Mouse (Mus musculus): ENCODE results near the gene C1s2. TPM values are rescaled to one million over a fixed set of nuclear protein-coding genes. Genes with fewer than 3 reads are reported as not detected.
"Not testable (repeated sequence)": the region's sequence is repeated elsewhere in the genome, so short reads cannot be mapped to it uniquely, and the experiment has no call there.

Gene C1s2
- polyA plus RNA-seq, 1 experiment from 2014 or later, result not detected

GRCm38 (mm10) chr6:124630763-124631162 is 5.1 kb downstream of the C1s2 start:
- H3K27ac ChIP-seq, result no peak overlapping the region
- WGBS, result 78% methylated on average over 4 of the region's 4 CpGs

GRCm38 (mm10) chr6:124626184-124626583 is 9.7 kb downstream of the C1s2 start:
- not testable (repeated sequence) for H3K4me2 ChIP-seq

More at GRCm38 (mm10) chr6:124630763-124631162, 5.1 kb downstream of the C1s2 start:
- no peak overlapping the region for H3K9ac ChIP-seq
- no peaks in the 10 kb centered on the region for H3K4me1 ChIP-seq
- H3K9me3 ChIP-seq, result no peaks in the 10 kb centered on the region
- no peak overlapping the region for H3K4me3 ChIP-seq
- H3K4me2 ChIP-seq, result no peak overlapping the region
- no peaks in the 10 kb centered on the region for H3K36me3 ChIP-seq
- H3K27me3 ChIP-seq, result no peaks in the 10 kb centered on the region
- ATAC-seq (ENCODE audit: insufficient number of reproducible peaks, low FRiP score, low TSS enrichment, low read depth), result no peak

GRCm38 (mm10) chr6:124625612-124626011 is 10.3 kb downstream of the C1s2 start:
- no peak for ATAC-seq (ENCODE audit: insufficient number of reproducible peaks, low FRiP score, low TSS enrichment, low read depth)
- Histone ChIP-seq H3K27me3 (no peaks in the 10 kb centered on the region), H3K27ac (no peak overlapping the region), H3K9me3 (no peaks in the 10 kb centered on the region), H3K4me1 (no peaks in the 10 kb centered on the region), H3K4me2 (no peak overlapping the region), H3K36me3 (no peaks in the 10 kb centered on the region), H3K4me3 (no peak overlapping the region), H3K9ac (no peak overlapping the region)
- 81% methylated on average over 13 of the region's 13 CpGs for WGBS

More at GRCm38 (mm10) chr6:124626184-124626583, 9.7 kb downstream of the C1s2 start:
- not testable (repeated sequence) for H3K4me1 ChIP-seq; H3K4me3 ChIP-seq; H3K36me3 ChIP-seq; H3K27ac ChIP-seq; H3K9me3 ChIP-seq; ATAC-seq (ENCODE audit: insufficient number of reproducible peaks, low FRiP score, low TSS enrichment, low read depth); H3K9ac ChIP-seq; H3K27me3 ChIP-seq
- 42% methylated on average over 1 of the region's 1 CpGs for WGBS

- no peaks in the 10 kb centered on the region for H3K36me3 ChIP-seq
- no peak overlapping the region for H3K4me3 ChIP-seq
- H3K9me3 ChIP-seq, result 0 out of 2 replicates have a peak, but pooled peaks cover under 1% of the 10 kb centered on the region
- 86% methylated on average over 4 of the region's 4 CpGs for WGBS
- no peaks in the 10 kb centered on the region for H3K4me1 ChIP-seq
- no peak overlapping the region for H3K9ac ChIP-seq
- H3K4me2 ChIP-seq, result no peak overlapping the region
- no peak overlapping the region for H3K27ac ChIP-seq
- H3K27me3 ChIP-seq, result no peaks in the 10 kb centered on the region
- ATAC-seq (ENCODE audit: insufficient number of reproducible peaks, low FRiP score, low TSS enrichment, low read depth), result no peak
These were observed 33.9 kb downstream of the C1s2 start for GRCm38 (mm10) chr6:124602031-124602430.

- WGBS, result 78% methylated on average over 8 of the region's 8 CpGs
These were observed 42.8 kb downstream of the C1s2 start for GRCm38 (mm10) chr6:124593121-124593520.

GRCm38 (mm10) chr6:124592186-124592700 is 43.6 kb downstream of the C1s2 start:
- Histone ChIP-seq H3K9ac (no peak overlapping the region), H3K27ac (no peak overlapping the region), H3K4me1 (no peaks in the 10 kb centered on the region), H3K36me3 (no peaks in the 10 kb centered on the region), H3K9me3 (no peaks in the 10 kb centered on the region), H3K4me2 (no peak overlapping the region), H3K27me3 (no peaks in the 10 kb centered on the region), H3K4me3 (no peak overlapping the region)
- WGBS, result 77% methylated on average over 4 of the region's 4 CpGs
- no peak for ATAC-seq (ENCODE audit: insufficient number of reproducible peaks, low FRiP score, low TSS enrichment, low read depth)

More at GRCm38 (mm10) chr6:124593121-124593520, 42.8 kb downstream of the C1s2 start:
- no peak overlapping the region for H3K27ac ChIP-seq
- no peaks in the 10 kb centered on the region for H3K36me3 ChIP-seq
- no peak for ATAC-seq (ENCODE audit: insufficient number of reproducible peaks, low FRiP score, low TSS enrichment, low read depth)
- no peak overlapping the region for H3K4me2 ChIP-seq
- H3K27me3 ChIP-seq, result no peaks in the 10 kb centered on the region
- H3K9ac ChIP-seq, result no peak overlapping the region
- no peak overlapping the region for H3K4me3 ChIP-seq
- no peaks in the 10 kb centered on the region for H3K4me1 ChIP-seq
- no peaks in the 10 kb centered on the region for H3K9me3 ChIP-seq

GRCm38 (mm10) chr6:124588771-124589170 is 47.1 kb downstream of the C1s2 start:
- Histone ChIP-seq H3K36me3 (no peaks in the 10 kb centered on the region), H3K27ac (no peak overlapping the region), H3K4me1 (no peaks in the 10 kb centered on the region), H3K9ac (no peak overlapping the region), H3K27me3 (no peaks in the 10 kb centered on the region), H3K4me3 (no peak overlapping the region), H3K4me2 (no peak overlapping the region), H3K9me3 (no peaks in the 10 kb centered on the region)
- ATAC-seq (ENCODE audit: insufficient number of reproducible peaks, low FRiP score, low TSS enrichment, low read depth), result no peak

- Histone ChIP-seq H3K9ac (no peak overlapping the region), H3K9me3 (no peaks in the 10 kb centered on the region), H3K4me3 (no peak overlapping the region), H3K27me3 (no peaks in the 10 kb centered on the region), H3K27ac (no peak overlapping the region), H3K4me2 (no peak overlapping the region), H3K4me1 (no peaks in the 10 kb centered on the region), H3K36me3 (no peaks in the 10 kb centered on the region)
- ATAC-seq (ENCODE audit: insufficient number of reproducible peaks, low FRiP score, low TSS enrichment, low read depth), result no peak
- 74% methylated on average over 4 of the region's 4 CpGs for WGBS
These were observed 49.6 kb downstream of the C1s2 start for GRCm38 (mm10) chr6:124586266-124586665.

- no peak overlapping the region for H3K4me3 ChIP-seq
- ATAC-seq (ENCODE audit: insufficient number of reproducible peaks, low FRiP score, low TSS enrichment, low read depth), result no peak
- no peaks in the 10 kb centered on the region for H3K4me1 ChIP-seq
- WGBS, result 89% methylated on average over 3 of the region's 3 CpGs
- no peak overlapping the region for H3K4me2 ChIP-seq
- no peak overlapping the region for H3K9ac ChIP-seq
- H3K36me3 ChIP-seq, result no peaks in the 10 kb centered on the region
- H3K27ac ChIP-seq, result no peak overlapping the region
- H3K27me3 ChIP-seq, result no peaks in the 10 kb centered on the region
- H3K9me3 ChIP-seq, result no peaks in the 10 kb centered on the region
These were observed 50.1 kb downstream of the C1s2 start for GRCm38 (mm10) chr6:124585761-124586160.

- Histone ChIP-seq H3K27ac (no peak overlapping the region), H3K4me1 (no peaks in the 10 kb centered on the region), H3K36me3 (no peaks in the 10 kb centered on the region), H3K4me3 (no peak overlapping the region), H3K4me2 (no peak overlapping the region), H3K9ac (no peak overlapping the region), H3K9me3 (no peaks in the 10 kb centered on the region), H3K27me3 (no peaks in the 10 kb centered on the region)
- ATAC-seq (ENCODE audit: insufficient number of reproducible peaks, low FRiP score, low TSS enrichment, low read depth), result no peak
- WGBS, result 78% methylated on average over 3 of the region's 3 CpGs
These were observed 51.0 kb downstream of the C1s2 start for GRCm38 (mm10) chr6:124584935-124585334.

- no peak overlapping the region for H3K4me2 ChIP-seq
- no peak overlapping the region for H3K9ac ChIP-seq
- no peaks in the 10 kb centered on the region for H3K36me3 ChIP-seq
- no peaks in the 10 kb centered on the region for H3K27me3 ChIP-seq
- ATAC-seq (ENCODE audit: insufficient number of reproducible peaks, low FRiP score, low TSS enrichment, low read depth), result no peak
- WGBS, result 87% methylated on average over 1 of the region's 1 CpGs
- H3K27ac ChIP-seq, result no peak overlapping the region
- no peaks in the 10 kb centered on the region for H3K4me1 ChIP-seq
- no peak overlapping the region for H3K4me3 ChIP-seq
- no peaks in the 10 kb centered on the region for H3K9me3 ChIP-seq
These were observed 53.7 kb downstream of the C1s2 start for GRCm38 (mm10) chr6:124582231-124582630.

GRCm38 (mm10) chr6:124580155-124580554 is 55.7 kb downstream of the C1s2 start:
- WGBS, result 81% methylated on average over 7 of the region's 7 CpGs
- H3K27ac ChIP-seq, result not testable (repeated sequence)

GRCm38 (mm10) chr6:124575155-124575678 is 60.7 kb downstream of the C1s2 start:
- not testable (repeated sequence) for H3K4me3 ChIP-seq; H3K36me3 ChIP-seq; H3K27me3 ChIP-seq; H3K9me3 ChIP-seq; H3K27ac ChIP-seq; H3K9ac ChIP-seq; H3K4me2 ChIP-seq; ATAC-seq (ENCODE audit: insufficient number of reproducible peaks, low FRiP score, low TSS enrichment, low read depth); H3K4me1 ChIP-seq
- 91% methylated on average over 3 of the region's 3 CpGs for WGBS

More at GRCm38 (mm10) chr6:124580155-124580554, 55.7 kb downstream of the C1s2 start:
- H3K9ac ChIP-seq; H3K27me3 ChIP-seq; ATAC-seq (ENCODE audit: insufficient number of reproducible peaks, low FRiP score, low TSS enrichment, low read depth); H3K4me2 ChIP-seq; H3K36me3 ChIP-seq; H3K4me1 ChIP-seq; H3K4me3 ChIP-seq; H3K9me3 ChIP-seq: not testable (repeated sequence)

Data from limb, embryonic 15.5 days (tissue).